ENCODE assay signal across 15 mouse cellular contexts in genomic region chr17:30230428-30230827, GRCm38 (mm10).
DNase-seq lines count a peak whose midpoint lies in the region; ATAC-seq and TF ChIP-seq lines count a peak whose summit lies in the region.
"Had no signal": no experiment of that assay in that cellular context is flagged by ENCODE, and none has a peak within 500 bp of the region (broad histone marks: within the 10 kb centered on the region; RNA-seq: fewer than 3 reads in every experiment).

No protein-coding gene starts in this region.

- peak overlapping the region; percentile 54; the same call in 1 of the 2 replicates for H3K27ac ChIP-seq in hindbrain, embryonic 14.5 days
- H3K27ac ChIP-seq in hindbrain, embryonic 10.5 days, result no peak overlapping the region
- no peak overlapping the region for H3K27ac ChIP-seq in stomach, embryonic 16.5 days (ENCODE audit: low read length)
- H3K27ac ChIP-seq: embryonic facial prominence, embryonic 13.5 days had no signal

- no peaks in the 10 kb centered on the region for H3K27me3 ChIP-seq in hindbrain, embryonic 14.5 days (ENCODE audit: control insufficient read depth, insufficient read depth, low read length)
- H3K27me3 ChIP-seq in hindbrain, embryonic 10.5 days (ENCODE audit: insufficient read depth, poor library complexity, severe bottlenecking), result no peaks in the 10 kb centered on the region
- H3K27me3 ChIP-seq in stomach, embryonic 16.5 days (ENCODE audit: control insufficient read depth, insufficient read depth, low read length), result no peaks in the 10 kb centered on the region
- H3K27me3 ChIP-seq: embryonic facial prominence, embryonic 13.5 days had no signal

- H3K4me1 ChIP-seq in hindbrain, embryonic 14.5 days (replicated peaks; ENCODE audit: control insufficient read depth, insufficient read depth, low read length), result peaks cover 42% of the 10 kb centered on the region
- H3K4me1 ChIP-seq in hindbrain, embryonic 10.5 days (replicated peaks), result peaks cover 35% of the 10 kb centered on the region
- peaks cover 10% of the 10 kb centered on the region for H3K4me1 ChIP-seq in lung, adult 2 months (ENCODE audit: control insufficient read depth, insufficient read depth, low read length)
- H3K4me1 ChIP-seq in stomach, embryonic 16.5 days (ENCODE audit: control insufficient read depth, insufficient read depth, low read length), result peaks cover 19% of the 10 kb centered on the region

- H3K4me3 ChIP-seq in hindbrain, embryonic 14.5 days (replicated peaks; ENCODE audit: low read length), result no peak overlapping the region
- no peak overlapping the region for H3K4me3 ChIP-seq in hindbrain, embryonic 10.5 days
- no peak overlapping the region for H3K4me3 ChIP-seq in lung, adult 2 months (replicated peaks; ENCODE audit: extremely low read depth, low read depth, low read length)
- H3K4me3 ChIP-seq in stomach, embryonic 16.5 days (replicated peaks; ENCODE audit: low read length), result no peak overlapping the region
- H3K4me3 ChIP-seq: embryonic facial prominence, embryonic 13.5 days had no signal

- H3K36me3 ChIP-seq in hindbrain, embryonic 14.5 days (replicated peaks; ENCODE audit: control insufficient read depth, insufficient read depth), result no peaks in the 10 kb centered on the region
- H3K36me3 ChIP-seq in hindbrain, embryonic 10.5 days, result 0 out of 2 replicates have a peak, but pooled peaks cover 4% of the 10 kb centered on the region
- H3K36me3 ChIP-seq in stomach, embryonic 16.5 days (ENCODE audit: control insufficient read depth, insufficient read depth, low read length), result no peaks in the 10 kb centered on the region

- TF ChIP-seq CTCF in lung, adult 2 months (IDR thresholded peaks at IDR 0.05; ENCODE audit: insufficient read depth, low read length), result no peak

- H3K9ac ChIP-seq in hindbrain, embryonic 14.5 days, result no peak overlapping the region
- H3K9ac ChIP-seq in stomach, embryonic 16.5 days (ENCODE audit: low read length), result no peak overlapping the region
- H3K9ac ChIP-seq: embryonic facial prominence, embryonic 13.5 days had no signal

- H3K9me3 ChIP-seq in hindbrain, embryonic 14.5 days (ENCODE audit: control insufficient read depth, low read length), result no peaks in the 10 kb centered on the region
- no peaks in the 10 kb centered on the region for H3K9me3 ChIP-seq in hindbrain, embryonic 10.5 days
- no peaks in the 10 kb centered on the region for H3K9me3 ChIP-seq in stomach, embryonic 16.5 days (replicated peaks; ENCODE audit: control insufficient read depth, low read length)
- H3K9me3 ChIP-seq: embryonic facial prominence, embryonic 13.5 days had no signal

- 79% methylated on average over 4 of the region's 4 CpGs for WGBS in hindbrain, embryonic 14.5 days
- WGBS in hindbrain, embryonic 10.5 days, result 95% methylated on average over 4 of the region's 4 CpGs
- 79% methylated on average over 4 of the region's 4 CpGs for WGBS in lung, adult 2 months
- 54% methylated on average over 4 of the region's 4 CpGs for WGBS in stomach, embryonic 16.5 days

- DNase-seq in hindbrain, embryonic 14.5 days (ENCODE audit: low spot score), result no peak
- DNase-seq in hindbrain, embryonic 10.5 days (ENCODE audit: low spot score), result no peak
- peak; percentile 19 to 47 for DNase-seq in lung, adult 18-20 months
- DNase-seq in lung, adult 2 months, result no peak
- peak; percentile 74 for DNase-seq in lung, postnatal 10 days
- DNase-seq in left cerebral cortex, adult 18-20 months (ENCODE audit: low spot score in 2 of 2), result no peak
- DNase-seq: adrenal gland, adult 2 months; cerebellum, adult 11-12 months; gastrocnemius, postnatal 36 days; midbrain, embryonic 14.5 days; right cerebral cortex, postnatal 14 days; thymus, adult 2 months had no signal

- no peak overlapping the region for H3K4me2 ChIP-seq in hindbrain, embryonic 14.5 days (replicated peaks)
- no peak overlapping the region for H3K4me2 ChIP-seq in stomach, embryonic 16.5 days (ENCODE audit: low read depth, low read length)
- H3K4me2 ChIP-seq: embryonic facial prominence, embryonic 13.5 days had no signal

- ATAC-seq in hindbrain, embryonic 14.5 days (ENCODE audit: low FRiP score), result no peak
- peak; percentile 39 for ATAC-seq in stomach, embryonic 16.5 days (ENCODE audit: insufficient read depth, low FRiP score)
- ATAC-seq: CD4-positive, CD25-positive, alpha-beta regulatory T cell, adult 4 months had no signal

- no peak for TF ChIP-seq POLR2A in lung, adult 2 months (IDR thresholded peaks at IDR 0.05; ENCODE audit: borderline replicate concordance, extremely low read depth, low read depth, low read length)

Comparison
In these comparisons a context has a peak if more than half of its experiments do, and no peak if none do; other contexts are left out.
1. DNase-seq: peak in lung, adult 18-20 months (2 of 2) and lung, postnatal 10 days (single experiment); none in hindbrain, embryonic 14.5 days (single experiment), hindbrain, embryonic 10.5 days (single experiment), lung, adult 2 months (single experiment) and left cerebral cortex, adult 18-20 months (0 of 2).